ENCODE assay signal across 10 mouse cellular contexts in genomic region chr5:129740976-129741375, GRCm38 (mm10). TPM values are rescaled to one million over a fixed set of nuclear protein-coding genes. Genes with fewer than 3 reads are reported as not detected.
A peak's percentile ranks its signal among the peaks of the same experiment; 100 is the strongest.
DNase-seq lines count a peak whose midpoint lies in the region.
"Had no signal": no experiment of that assay in that cellular context is flagged by ENCODE, and none has a peak within 500 bp of the region (broad histone marks: within the 10 kb centered on the region; RNA-seq: fewer than 3 reads in every experiment).

No protein-coding gene starts in this region.

- DNase-seq in embryo, embryonic 10 days (ENCODE audit: low spot score) = peak; percentile 51
- DNase-seq in embryo, embryonic 9.5 days (ENCODE audit: extremely low spot score) = no peak
- peak; percentile 29 for DNase-seq in left cerebral cortex, postnatal 4 days
- DNase-seq in left cerebral cortex, adult 8-10 months (ENCODE audit: low spot score in 2 of 2) = no peak
- peak; percentile 17 for DNase-seq in Muller cell, postnatal 12 days (ENCODE audit: inconsistent ontology term)
- DNase-seq in kidney, postnatal 10 days = peak; percentile 72
- peak; percentile 43 for DNase-seq in thymus, postnatal 25 days
- DNase-seq in urinary bladder, adult 2 months (ENCODE audit: low spot score) = no peak

- intact Hi-C loops in left cerebral cortex, postnatal 4 days (cut with DNase I) = no loop called here

RNA-seq across cellular contexts. Expression of gene Nipsnap2, which starts 16.1 kb away (rescaled TPM):
- 10 to 100 TPM; 55.2 to 59.7 TPM for total RNA-seq in left cerebral cortex, postnatal 4 days (2021)
- total RNA-seq in left cerebral cortex, adult 8-10 months (2022) = 10 to 100 TPM; 87.2 to 95.0 (median 91.5) TPM
- polyA plus RNA-seq in urinary bladder, adult 2 months (2012; rRNA removed) = 73.3 and 82.2 TPM in 2 replicates

RNA-seq across cellular contexts. Expression of gene Mrps17, which starts 25.7 kb away (rescaled TPM):
- total RNA-seq in left cerebral cortex, postnatal 4 days (2021) = 10 to 100 TPM; 73.9 to 74.6 TPM
- 10 to 100 TPM; 73.7 to 91.9 (median 81.3) TPM for total RNA-seq in left cerebral cortex, adult 8-10 months (2022)
- polyA plus RNA-seq in urinary bladder, adult 2 months (2012; rRNA removed) = 79.1 and 92.5 TPM in 2 replicates

RNA-seq across cellular contexts. Expression of gene Sept14, which starts 32.7 kb away (rescaled TPM):
- total RNA-seq in left cerebral cortex, postnatal 4 days (2021) = not detected
- total RNA-seq in left cerebral cortex, adult 8-10 months (2022) = not detected
- polyA plus RNA-seq in urinary bladder, adult 2 months (2012; rRNA removed) = not detected in 2 replicates
- polyA plus RNA-seq: heart, embryonic 14.5 days; lung, embryonic 16.5 days had no signal

RNA-seq across cellular contexts. Expression of gene Psph, which starts 46.3 kb away (rescaled TPM):
- 10 to 100 TPM; 18.3 to 20.2 TPM for total RNA-seq in left cerebral cortex, postnatal 4 days (2021)
- total RNA-seq in left cerebral cortex, adult 8-10 months (2022) = 10 to 100 TPM; 18.8 to 21.3 (median 19.6) TPM
- 10.5 and 13.2 TPM in 2 replicates for polyA plus RNA-seq in urinary bladder, adult 2 months (2012; rRNA removed)

Comparison
In these comparisons a context has a peak if more than half of its experiments do, and no peak if none do; other contexts are left out.
1. DNase-seq: peak in embryo, embryonic 10 days (single experiment), left cerebral cortex, postnatal 4 days (single experiment), Muller cell, postnatal 12 days (single experiment), kidney, postnatal 10 days (single experiment) and thymus, postnatal 25 days (single experiment); none in embryo, embryonic 9.5 days (single experiment), left cerebral cortex, adult 8-10 months (0 of 2) and urinary bladder, adult 2 months (single experiment).